Mouse (Mus musculus) intestine, embryonic 16.5 days (tissue): ENCODE data around the gene Itpkb. TPM values are rescaled to one million over a fixed set of nuclear protein-coding genes. Genes with fewer than 3 reads are reported as not detected.
"Not testable (repeated sequence)": the region's sequence is repeated elsewhere in the genome, so short reads cannot be mapped to it uniquely, and the experiment has no call there.

Experiments
- ATAC-seq: fragments of 200-750 bp; cut with Nextera tagmentation; 2 replicates; pipeline ENCODE4 v1.8.0; 2017; ENCODE audit warnings: moderate TSS enrichment, moderate library complexity
- H3K27ac ChIP-seq: fragments of 300-500 bp; sonication (generic); 2 replicates; pipeline ENCODE4 v1.5.1; 2014; ENCODE audit warnings: mild to moderate bottlenecking, low read length
- H3K27me3 ChIP-seq: fragments of 300-500 bp; sonication (generic); replicated peaks from 2 replicates; pipeline ENCODE4 v1.6.1; 2014; ENCODE audit warnings: low read length, control low read depth, mixed read lengths; ENCODE audit not compliant: control insufficient read depth, insufficient read depth
- H3K36me3 ChIP-seq: fragments of 300-500 bp; sonication (generic); 2 replicates; pipeline ENCODE4 v1.6.1; 2014; ENCODE audit warnings: low read length, control low read depth; ENCODE audit not compliant: control insufficient read depth, insufficient read depth
- H3K4me1 ChIP-seq: fragments of 300-500 bp; sonication (generic); 2 replicates; pipeline ENCODE4 v1.6.1; 2014; ENCODE audit warnings: low read length, control low read depth, mixed read lengths; ENCODE audit not compliant: control insufficient read depth, insufficient read depth
- H3K4me2 ChIP-seq: fragments of 300-500 bp; sonication (generic); 2 replicates; pipeline ENCODE4 v1.6.1; 2014; ENCODE audit warnings: low read depth, low read length, control low read depth
- H3K4me3 ChIP-seq: fragments of 300-500 bp; sonication (generic); 2 replicates; pipeline ENCODE4 v1.5.1; 2014; ENCODE audit warnings: mild to moderate bottlenecking, low read length
- H3K9ac ChIP-seq: fragments of 300-500 bp; sonication (generic); 2 replicates; pipeline ENCODE4 v1.6.1; 2014; ENCODE audit warnings: low read depth, low read length
- H3K9me3 ChIP-seq: fragments of 300-500 bp; sonication (generic); 2 replicates; pipeline ENCODE4 v1.6.1; 2016; ENCODE audit warnings: low read length, control low read depth; ENCODE audit not compliant: control insufficient read depth
- WGBS: fragments of 180-500 bp; shearing (Covaris S2); extraction: QIAGEN DNeasy Blood & Tissue Kit; methylation state at CpG from one replicate; pipeline ENCODE4 v1.1.7; 2014; 5-methylcytosine and 5-hydroxymethylcytosine counted together
- polyA plus RNA-seq: library from polyadenylated mRNA; unstranded; fragments of >200 nt; fragmentation: Nextera tagmentation; extraction: Ambion mirVana; gene quantifications from 2 replicates; pipeline ENCODE4 v1.2.1, GENCODE M21; 2015

The Itpkb gene
- polyA plus RNA-seq, 1 experiment from 2014 or later: 5.1 TPM

GRCm38 (mm10) chr1:180386951-180387749 is 56.9 kb downstream of the Itpkb start:
- no peaks in the 10 kb centered on the region for H3K27me3 ChIP-seq
- peak overlapping the region; percentile 92 for H3K27ac ChIP-seq
- H3K4me1 ChIP-seq: peaks cover 46% of the 10 kb centered on the region
- peak overlapping the region; percentile 67 for H3K9ac ChIP-seq
- no peaks in the 10 kb centered on the region for H3K9me3 ChIP-seq
- ATAC-seq: peak; percentile 93
- H3K4me3 ChIP-seq: peak overlapping the region; percentile 49
- H3K36me3 ChIP-seq: no peaks in the 10 kb centered on the region
- 1% methylated on average over 27 of the region's 27 CpGs for WGBS
- H3K4me2 ChIP-seq: peak overlapping the region; percentile 69

GRCm38 (mm10) chr1:180387750-180388480 is 57.6 kb downstream of the Itpkb start:
- peaks cover 50% of the 10 kb centered on the region for H3K4me1 ChIP-seq
- 13% methylated on average over 11 of the region's 11 CpGs for WGBS
- H3K9ac ChIP-seq: peak overlapping the region; percentile 45; the same call in 1 of the 2 replicates
- peak overlapping the region; percentile 25 for H3K4me3 ChIP-seq
- peak overlapping the region; percentile 55 for H3K27ac ChIP-seq
- no peaks in the 10 kb centered on the region for H3K9me3 ChIP-seq
- ATAC-seq: no peak
- no peaks in the 10 kb centered on the region for H3K27me3 ChIP-seq
- H3K4me2 ChIP-seq: peak overlapping the region; percentile 46
- no peaks in the 10 kb centered on the region for H3K36me3 ChIP-seq

GRCm38 (mm10) chr1:180388481-180388880 is 58.2 kb downstream of the Itpkb start:
- Histone ChIP-seq H3K9ac (no peak overlapping the region), H3K4me1 (peaks cover 52% of the 10 kb centered on the region), H3K4me2 (no peak overlapping the region), H3K9me3 (no peaks in the 10 kb centered on the region), H3K27ac (peak overlapping the region; percentile 53), H3K4me3 (no peak overlapping the region), H3K27me3 (no peaks in the 10 kb centered on the region), H3K36me3 (no peaks in the 10 kb centered on the region)
- ATAC-seq: no peak
- WGBS: 50% methylated on average over 1 of the region's 1 CpGs

GRCm38 (mm10) chr1:180389213-180389760 is 59.0 kb downstream of the Itpkb start:
- Histone ChIP-seq H3K27ac (peak overlapping the region; percentile 38; the same call in 1 of the 2 replicates), H3K4me1 (peaks cover 47% of the 10 kb centered on the region)
- H3K9me3 ChIP-seq, H3K9ac ChIP-seq, H3K4me2 ChIP-seq, H3K27me3 ChIP-seq, H3K4me3 ChIP-seq, H3K36me3 ChIP-seq, ATAC-seq: not testable (repeated sequence)
- WGBS: 77% methylated on average over 11 of the region's 11 CpGs

GRCm38 (mm10) chr1:180390321-180390731 is 60.0 kb downstream of the Itpkb start:
- Histone ChIP-seq H3K4me2 (no peak overlapping the region), H3K36me3 (no peaks in the 10 kb centered on the region), H3K27me3 (no peaks in the 10 kb centered on the region), H3K9me3 (no peaks in the 10 kb centered on the region), H3K9ac (0 out of 2 replicates have a peak overlapping the region, but pooled peaks have one; percentile 30), H3K4me1 (peaks cover 42% of the 10 kb centered on the region), H3K27ac (peak overlapping the region; percentile 89), H3K4me3 (no peak overlapping the region)
- ATAC-seq: peak; percentile 75
- WGBS: 52% methylated on average over 3 of the region's 3 CpGs

GRCm38 (mm10) chr1:180390746-180391574 is 60.7 kb downstream of the Itpkb start:
- 76% methylated on average over 10 of the region's 10 CpGs for WGBS
- no peaks in the 10 kb centered on the region for H3K36me3 ChIP-seq
- 0 out of 2 replicates have a peak overlapping the region, but pooled peaks have one; percentile 30 for H3K9ac ChIP-seq
- no peaks in the 10 kb centered on the region for H3K9me3 ChIP-seq
- peak overlapping the region; percentile 89 for H3K27ac ChIP-seq
- no peak for ATAC-seq
- H3K27me3 ChIP-seq: no peaks in the 10 kb centered on the region
- H3K4me3 ChIP-seq: no peak overlapping the region
- H3K4me2 ChIP-seq: no peak overlapping the region
- H3K4me1 ChIP-seq: peaks cover 39% of the 10 kb centered on the region

GRCm38 (mm10) chr1:180391575-180391945 is 61.3 kb downstream of the Itpkb start:
- 86% methylated on average over 4 of the region's 4 CpGs for WGBS
- Histone ChIP-seq H3K4me2 (no peak overlapping the region), H3K27ac (no peak overlapping the region), H3K4me1 (peaks cover 36% of the 10 kb centered on the region), H3K9me3 (no peaks in the 10 kb centered on the region), H3K36me3 (no peaks in the 10 kb centered on the region), H3K4me3 (no peak overlapping the region), H3K27me3 (no peaks in the 10 kb centered on the region), H3K9ac (no peak overlapping the region)
- no peak for ATAC-seq

- H3K4me1 ChIP-seq: peaks cover 31% of the 10 kb centered on the region
- H3K4me2 ChIP-seq: no peak overlapping the region
- H3K9ac ChIP-seq: no peak overlapping the region
- no peaks in the 10 kb centered on the region for H3K9me3 ChIP-seq
- no peak overlapping the region for H3K4me3 ChIP-seq
- H3K27me3 ChIP-seq: no peaks in the 10 kb centered on the region
- 77% methylated on average over 5 of the region's 5 CpGs for WGBS
- H3K36me3 ChIP-seq: no peaks in the 10 kb centered on the region
- ATAC-seq: no peak
- no peak overlapping the region for H3K27ac ChIP-seq
These were observed 62.0 kb downstream of the Itpkb start for GRCm38 (mm10) chr1:180392137-180392798.
